Comparison of ENCODE assay signal across 26 mouse cellular contexts in the genomic region with DNA sequence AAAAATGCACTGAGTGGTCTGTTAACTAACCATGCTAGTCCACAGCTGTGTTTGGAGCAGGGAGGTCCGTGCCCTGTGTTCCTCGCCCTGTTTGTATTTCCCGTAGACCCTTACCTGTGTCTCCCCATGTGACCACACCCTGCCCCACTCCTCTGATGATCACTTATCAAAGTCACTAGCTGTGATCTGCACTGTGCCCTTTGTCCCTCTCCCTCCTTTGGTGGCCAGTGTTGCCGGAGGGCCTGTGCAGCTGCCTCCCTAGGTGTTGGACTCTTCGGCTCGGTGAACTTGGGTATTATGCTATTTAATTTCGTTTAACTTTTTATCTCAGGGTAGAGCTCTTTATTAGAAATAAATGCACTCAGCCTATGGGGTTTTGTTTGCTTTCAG.
DNase-seq lines count a peak whose midpoint lies in the region; ATAC-seq lines count a peak whose summit lies in the region.
"Had no signal": no experiment of that assay in that cellular context is flagged by ENCODE, and none has a peak within 500 bp of the region (broad histone marks: within the 10 kb centered on the region; RNA-seq: fewer than 3 reads in every experiment).

No protein-coding gene starts in this region.

- ATAC-seq in kidney, embryonic 16.5 days (ENCODE audit: low FRiP score, low TSS enrichment): peak; percentile 21
- no peak for ATAC-seq in megakaryocyte, adult 5-6 weeks (ENCODE audit: poor library complexity, severe bottlenecking)
- ATAC-seq: activated CD4-positive, CD25-positive, alpha-beta regulatory T cell, adult 4 months; forebrain, embryonic 15.5 days; liver, embryonic 12.5 days had no signal

- DNase-seq in cerebellum, adult 11-12 months: peak; percentile 19
- no peak for DNase-seq in cerebellum, adult 9-10 months
- DNase-seq in kidney, postnatal 4 days: no peak
- peak; percentile 20 for DNase-seq in yolk sac, embryonic 10.5 days (ENCODE audit: low spot score)
- no peak for DNase-seq in gastrocnemius, postnatal 36 days
- DNase-seq: adrenal gland, postnatal 14 days; cerebellum, adult 8-10 months; heart, adult 18-20 months; heart, postnatal 14 days; kidney, postnatal 25 days; layer of hippocampus, postnatal 36 days; lung, adult 18-20 months; midbrain, embryonic 14.5 days; right cerebral cortex, postnatal 14 days; thymus, adult 2 months; thymus, postnatal 4 days had no signal

- intact Hi-C loops in gastrocnemius, postnatal 36 days (cut with DNase I): no loop called here

- H3K9ac ChIP-seq in kidney, embryonic 16.5 days (replicated peaks; ENCODE audit: low read length): no peak overlapping the region
- H3K9ac ChIP-seq: forebrain, embryonic 15.5 days; heart, embryonic 13.5 days; hindbrain, embryonic 12.5 days; limb, embryonic 13.5 days; liver, embryonic 12.5 days; neural tube, embryonic 12.5 days had no signal

- no peak overlapping the region for H3K4me3 ChIP-seq in kidney, embryonic 16.5 days (ENCODE audit: low read length)
- peak overlapping the region; percentile 10 for H3K4me3 ChIP-seq in megakaryocyte, embryonic 14.5 days (replicated peaks)
- H3K4me3 ChIP-seq: forebrain, embryonic 15.5 days; heart, embryonic 13.5 days; hindbrain, embryonic 12.5 days; limb, embryonic 13.5 days; liver, embryonic 12.5 days; neural tube, embryonic 12.5 days had no signal

- no peaks in the 10 kb centered on the region for H3K36me3 ChIP-seq in kidney, embryonic 16.5 days (ENCODE audit: insufficient read depth, low read length)
- H3K36me3 ChIP-seq in megakaryocyte, embryonic 14.5 days (replicated peaks; ENCODE audit: low read length): no peaks in the 10 kb centered on the region
- H3K36me3 ChIP-seq: forebrain, embryonic 15.5 days; heart, embryonic 13.5 days; hindbrain, embryonic 12.5 days; limb, embryonic 13.5 days; liver, embryonic 12.5 days; neural tube, embryonic 12.5 days had no signal

- peaks cover 27% of the 10 kb centered on the region for H3K4me1 ChIP-seq in kidney, embryonic 16.5 days (ENCODE audit: insufficient read depth, low read length)
- no peaks in the 10 kb centered on the region for H3K4me1 ChIP-seq in megakaryocyte, embryonic 14.5 days
- H3K4me1 ChIP-seq: heart, embryonic 13.5 days; liver, embryonic 12.5 days; neural tube, embryonic 12.5 days had no signal

- 30% methylated on average over 7 of the region's 7 CpGs for whole genome bisulfite sequencing in kidney, embryonic 16.5 days

- no peaks in the 10 kb centered on the region for H3K9me3 ChIP-seq in kidney, embryonic 16.5 days (ENCODE audit: low read length)
- H3K9me3 ChIP-seq in megakaryocyte, embryonic 14.5 days: peaks cover 43% of the 10 kb centered on the region
- H3K9me3 ChIP-seq: forebrain, embryonic 15.5 days; heart, embryonic 13.5 days; hindbrain, embryonic 12.5 days; limb, embryonic 13.5 days; liver, embryonic 12.5 days; neural tube, embryonic 12.5 days had no signal

- H3K27me3 ChIP-seq in kidney, embryonic 16.5 days (ENCODE audit: insufficient read depth, low read length): no peaks in the 10 kb centered on the region
- no peaks in the 10 kb centered on the region for H3K27me3 ChIP-seq in megakaryocyte, embryonic 14.5 days (replicated peaks)
- H3K27me3 ChIP-seq: forebrain, embryonic 15.5 days; heart, embryonic 13.5 days; hindbrain, embryonic 12.5 days; limb, embryonic 13.5 days; liver, embryonic 12.5 days; neural tube, embryonic 12.5 days had no signal

- no peak overlapping the region for H3K4me2 ChIP-seq in kidney, embryonic 16.5 days (replicated peaks; ENCODE audit: low read depth, low read length)
- H3K4me2 ChIP-seq: forebrain, embryonic 15.5 days; heart, embryonic 13.5 days; hindbrain, embryonic 12.5 days; limb, embryonic 13.5 days; liver, embryonic 12.5 days; neural tube, embryonic 12.5 days had no signal

- no peak overlapping the region for H3K27ac ChIP-seq in kidney, embryonic 16.5 days (ENCODE audit: low read length)
- H3K27ac ChIP-seq: forebrain, embryonic 15.5 days; heart, embryonic 13.5 days; hindbrain, embryonic 12.5 days; limb, embryonic 13.5 days; liver, embryonic 12.5 days; neural tube, embryonic 12.5 days had no signal

Comparison
In these comparisons a context has a peak if more than half of its experiments do, and no peak if none do; other contexts are left out.
1. DNase-seq: peak in cerebellum, adult 11-12 months (single experiment) and yolk sac, embryonic 10.5 days (single experiment); none in cerebellum, adult 9-10 months (single experiment), kidney, postnatal 4 days (0 of 2) and gastrocnemius, postnatal 36 days (0 of 2).